Mouse (Mus musculus): ENCODE results near the gene Sar1a.

The Sar1a gene

DNA sequence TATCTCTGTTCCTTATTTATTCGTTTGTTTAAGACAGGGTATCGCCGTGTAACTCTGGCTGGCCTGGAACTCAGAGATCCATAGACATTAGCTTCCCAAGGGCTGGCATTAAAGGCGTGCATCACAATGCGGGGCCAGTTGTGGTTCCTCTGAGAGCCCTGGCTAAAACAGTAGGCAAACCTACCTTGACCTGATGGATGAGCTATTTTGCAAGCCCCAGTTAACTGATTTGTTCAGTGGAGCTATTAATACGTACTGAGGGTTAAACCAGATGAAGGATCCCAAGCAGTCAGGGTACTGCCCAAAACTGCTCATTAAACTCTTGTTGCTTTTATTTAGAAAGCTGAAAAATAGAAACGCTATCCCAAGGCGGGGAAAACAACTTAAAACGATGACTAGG is 554 bp upstream of the Sar1a start:
- no peak for DNase-seq (ENCODE audit: low read depth, low spot score)

GRCm38 (mm10) chr10:61689405-61689804 is 9.3 kb downstream of the Sar1a start:
- no peak for DNase-seq (ENCODE audit: low read depth, low spot score)

DNA sequence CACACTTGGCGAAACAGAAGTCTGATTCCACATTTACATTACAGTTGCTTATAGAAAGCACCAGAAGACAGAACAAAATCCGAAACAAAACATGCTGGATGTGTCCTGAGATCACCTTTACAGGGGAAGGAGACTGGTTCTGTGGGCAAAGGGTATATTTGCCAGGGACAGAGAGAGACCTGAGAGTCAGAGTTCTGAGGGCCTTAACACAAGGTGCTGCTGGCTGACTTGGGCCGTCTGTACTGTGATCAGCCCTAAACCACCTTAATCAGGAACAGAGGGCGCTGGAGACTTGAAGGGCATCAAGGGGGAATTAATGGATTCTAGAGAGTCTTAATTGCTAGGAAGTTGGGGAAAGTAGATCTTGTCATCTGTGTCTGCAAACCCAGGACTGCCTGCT is 13.5 kb downstream of the Sar1a start:
- DNase-seq (ENCODE audit: low read depth, low spot score) = no peak

DNA sequence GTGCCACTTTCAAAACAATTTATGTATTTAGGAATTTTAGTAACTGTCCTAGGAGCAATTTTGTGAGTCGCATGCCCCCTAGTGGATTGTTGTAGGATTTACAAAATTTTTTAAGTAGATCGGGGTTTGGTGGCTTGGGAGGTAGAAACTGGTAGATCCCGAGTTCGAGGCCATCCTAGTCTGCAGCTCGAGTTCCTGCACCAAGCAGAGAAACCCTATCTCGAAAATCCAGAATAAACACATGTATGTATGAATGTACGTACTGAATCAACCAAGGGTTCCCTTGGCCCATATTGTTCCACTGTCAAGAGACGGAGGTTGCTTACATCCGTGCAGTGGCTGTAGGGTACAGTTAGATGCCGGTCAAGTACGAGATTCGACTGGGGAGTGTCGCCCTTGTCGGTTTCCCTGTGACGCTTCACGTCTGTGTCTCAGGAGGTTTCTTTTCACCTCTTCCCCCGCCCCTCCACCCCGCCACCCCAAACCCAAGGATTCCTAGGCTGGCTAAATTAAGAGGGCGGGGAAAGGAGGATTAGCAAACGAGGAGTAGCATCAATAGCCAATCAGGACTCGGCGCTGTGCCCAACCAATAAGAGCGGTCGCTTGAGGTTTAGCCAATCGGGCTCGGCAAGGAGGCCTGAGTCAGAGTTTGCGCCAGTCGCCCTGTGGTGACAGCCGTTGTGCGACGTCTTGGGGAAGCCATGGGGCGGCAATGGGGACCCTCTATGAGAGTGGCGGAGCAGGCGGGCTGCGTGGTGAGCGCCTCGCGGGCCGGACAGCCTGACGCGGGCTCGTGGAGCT is 15.0 kb downstream of the Sar1a start, which contains the start of gene Tysnd1:
Gene Tysnd1, plus strand, starts transcription at position 645 of the 801 bp plus-strand sequence.
- peak; percentile 99 for DNase-seq (ENCODE audit: low read depth, low spot score)

DNA sequence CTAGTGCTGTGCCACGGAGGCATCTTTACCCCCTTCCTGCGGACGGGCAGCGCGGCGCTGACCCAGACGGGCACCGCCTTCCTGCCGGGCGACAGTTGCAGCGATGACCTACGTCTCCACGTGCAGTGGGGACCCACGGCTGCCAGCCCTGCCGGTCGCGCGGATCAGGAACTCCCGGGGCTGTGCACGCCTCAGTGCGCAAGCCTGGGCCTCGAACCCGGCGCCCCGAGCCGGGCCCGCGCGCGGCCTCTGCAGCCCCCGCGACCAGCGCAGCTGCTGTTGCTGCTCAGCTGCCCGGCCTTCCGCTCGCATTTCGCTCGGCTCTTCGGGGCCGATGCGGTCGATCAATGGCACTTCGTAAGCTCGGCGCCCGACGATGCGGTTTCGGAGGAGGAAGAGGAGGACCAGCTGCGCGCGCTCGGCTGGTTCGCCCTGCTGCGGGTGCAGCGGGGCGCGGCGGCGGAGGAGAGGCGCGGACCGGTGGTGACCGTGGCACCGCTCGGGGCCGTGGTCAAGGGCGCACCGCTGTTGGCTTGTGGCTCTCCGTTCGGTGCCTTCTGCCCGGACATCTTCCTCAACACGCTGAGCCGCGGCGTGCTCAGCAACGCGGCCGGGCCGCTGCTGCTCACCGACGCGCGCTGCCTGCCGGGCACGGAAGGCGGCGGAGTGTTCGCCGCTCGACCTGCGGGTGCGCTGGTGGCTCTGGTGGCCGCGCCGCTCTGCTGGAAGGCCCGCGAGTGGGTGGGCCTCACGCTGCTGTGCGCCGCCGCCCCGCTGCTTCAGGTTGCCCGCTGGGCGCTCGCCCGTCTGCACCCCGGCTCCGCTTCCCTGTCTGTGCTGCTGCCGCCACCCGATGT is 15.8 kb downstream of the Sar1a start:
- DNase-seq (ENCODE audit: low read depth, low spot score) = peak; percentile 28

- no peak for DNase-seq (ENCODE audit: low read depth, low spot score)
These were observed 16.4 kb downstream of the Sar1a start for GRCm38 (mm10) chr10:61696560-61696823.

DNA sequence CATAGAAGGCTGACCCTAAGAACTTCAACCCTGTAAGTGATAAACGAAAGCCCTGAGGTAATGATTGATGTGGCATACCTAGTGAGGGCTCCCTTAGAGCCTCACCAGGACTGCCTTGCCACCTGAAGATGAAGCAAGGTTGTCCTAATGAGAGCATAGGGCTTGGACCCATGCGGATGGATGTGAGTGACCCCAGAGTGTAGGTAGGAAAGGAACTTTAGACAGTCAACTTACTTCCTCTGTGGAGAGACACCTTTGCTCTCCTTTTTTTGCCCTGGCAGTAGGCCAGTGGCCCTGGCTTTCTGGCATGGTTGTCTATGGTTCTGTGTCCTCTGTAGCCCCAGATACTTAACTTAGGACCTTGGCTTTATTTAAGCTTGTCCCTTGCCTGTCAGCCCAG is 16.9 kb downstream of the Sar1a start:
- DNase-seq (ENCODE audit: low read depth, low spot score) = no peak

GRCm38 (mm10) chr10:61704663-61705062 is 24.6 kb downstream of the Sar1a start:
- DNase-seq (ENCODE audit: low read depth, low spot score) = no peak

DNA sequence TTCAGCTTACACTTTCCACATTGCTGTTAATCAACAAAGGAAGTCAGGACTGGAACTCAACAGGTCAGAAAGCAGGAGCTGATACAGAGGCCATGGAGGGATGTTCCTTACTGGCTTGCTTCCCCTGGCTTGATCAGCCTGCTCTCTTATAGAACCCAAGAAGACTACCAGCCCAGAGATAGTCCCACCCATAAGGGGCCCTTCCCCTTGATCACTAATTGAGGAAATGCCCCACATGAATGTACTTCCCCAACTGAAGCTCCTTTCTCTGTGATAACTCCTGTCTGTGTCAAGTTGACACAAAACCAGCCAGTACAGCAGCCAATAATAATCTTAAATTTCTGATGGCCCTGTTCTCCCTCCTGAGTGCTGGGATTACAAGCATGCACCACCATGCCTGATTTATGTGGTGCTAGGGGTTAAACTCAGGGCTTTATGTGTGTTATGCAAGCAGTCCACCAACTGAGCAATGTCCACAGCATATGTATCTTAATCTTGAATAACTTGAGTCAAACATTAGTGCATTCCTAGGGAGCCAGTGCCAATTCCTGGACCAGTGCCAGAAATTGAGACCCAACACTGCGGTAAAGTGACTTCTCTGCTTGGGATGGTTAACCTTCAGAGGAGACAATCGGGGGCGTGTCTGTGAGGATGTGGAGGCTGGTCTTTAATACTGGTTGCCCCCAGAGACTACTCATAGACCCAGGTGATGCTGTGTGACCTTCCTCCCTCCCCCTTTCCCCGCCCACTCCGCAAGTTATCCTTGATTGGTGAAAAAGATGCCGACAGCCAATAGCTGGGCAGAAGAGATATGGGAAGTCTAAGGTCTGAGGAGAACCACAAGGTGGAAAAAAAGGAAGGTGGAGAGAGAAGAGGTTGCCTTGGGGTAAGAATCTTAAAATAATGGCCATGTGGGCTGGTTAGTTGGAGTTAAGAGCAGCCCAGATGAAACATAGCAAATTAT is 26.6 kb downstream of the Sar1a start:
- DNase-seq (ENCODE audit: low read depth, low spot score) = no peak

DNA sequence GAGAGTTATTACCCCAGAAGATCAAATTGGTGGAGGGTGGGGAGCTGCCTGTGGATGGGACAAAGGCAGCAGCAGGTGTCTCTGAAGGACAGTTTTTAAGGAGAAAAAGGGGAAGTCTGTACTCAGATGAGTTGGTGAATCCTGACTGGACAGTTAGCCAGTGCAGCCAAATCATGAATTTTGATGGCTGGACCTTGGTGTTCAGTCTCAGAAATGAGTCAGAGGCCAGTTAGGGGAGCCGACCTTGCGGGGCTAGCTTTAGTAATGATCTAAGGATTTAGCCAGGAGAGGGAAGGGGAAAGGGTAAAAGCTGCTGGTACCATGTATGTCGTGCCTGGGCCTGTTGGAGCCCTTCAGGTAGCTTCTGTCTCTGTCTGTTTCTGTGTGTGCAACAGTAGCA is 33.5 kb downstream of the Sar1a start:
- DNase-seq (ENCODE audit: low read depth, low spot score) = no peak

DNA sequence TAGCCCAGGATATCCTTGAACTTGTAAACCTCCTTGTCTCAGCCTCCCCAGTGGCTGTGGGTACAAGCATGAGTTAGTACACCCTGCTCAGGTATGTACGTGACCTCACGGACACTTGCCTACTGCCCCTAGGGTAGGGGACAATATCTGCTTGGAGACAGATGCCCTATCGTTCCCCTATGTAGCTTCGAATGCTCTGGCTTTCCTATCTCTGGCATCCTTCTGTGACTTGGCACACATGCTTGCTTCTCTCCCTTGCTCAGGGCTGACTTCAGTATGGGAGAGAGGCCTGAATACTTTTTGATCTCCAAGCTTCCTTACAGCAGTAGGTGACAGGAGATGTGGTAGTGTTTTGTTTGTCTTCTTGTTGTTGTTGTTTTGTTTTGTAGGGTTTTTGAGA is 34.0 kb downstream of the Sar1a start:
- no peak for DNase-seq (ENCODE audit: low read depth, low spot score)

DNA sequence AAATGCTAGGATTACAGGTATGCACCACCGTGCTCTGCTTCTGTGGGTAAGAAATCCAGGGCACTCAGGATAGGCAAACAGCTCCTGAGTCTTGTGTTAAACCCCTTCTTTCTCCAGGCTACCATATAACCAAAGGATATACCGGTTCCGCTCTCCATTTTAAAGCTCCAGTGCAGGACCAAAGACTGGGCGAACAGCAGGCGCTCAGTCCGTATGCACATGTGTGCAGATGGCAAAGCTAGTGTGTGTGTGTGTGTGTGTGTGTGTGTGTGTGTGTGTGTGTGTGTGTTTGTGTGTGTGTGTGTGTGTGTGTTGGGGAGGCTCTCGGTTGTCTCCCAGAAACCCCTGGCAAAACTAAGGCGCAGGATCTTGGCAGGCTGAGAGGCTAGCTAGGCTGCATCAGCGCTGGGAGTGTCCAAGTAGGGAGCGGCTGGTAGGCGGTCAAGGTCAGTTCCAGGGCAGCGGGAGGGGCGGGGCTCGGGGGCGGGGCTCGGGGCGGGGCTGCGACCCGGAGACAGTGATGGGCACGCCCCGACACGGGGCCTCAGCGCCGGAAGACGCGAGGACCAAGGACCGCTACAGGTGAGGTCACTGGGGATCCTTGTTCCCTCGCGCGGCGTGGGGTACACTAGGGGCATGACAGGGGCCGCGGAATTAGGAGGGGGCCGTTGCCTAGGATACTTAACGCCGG is 34.8 kb downstream of the Sar1a start, which contains the start of gene Aifm2:
Gene Aifm2, plus strand, starts transcription at position 493 of the 691 bp plus-strand sequence.
- DNase-seq (ENCODE audit: low read depth, low spot score) = peak; percentile 75

- DNase-seq (ENCODE audit: low read depth, low spot score) = no peak
These were observed 35.4 kb downstream of the Sar1a start for GRCm38 (mm10) chr10:61715462-61715837.

GRCm38 (mm10) chr10:61715996-61716864 is 36.1 kb downstream of the Sar1a start:
- no peak for DNase-seq (ENCODE audit: low read depth, low spot score)

GRCm38 (mm10) chr10:61717406-61718296 is 37.6 kb downstream of the Sar1a start:
- no peak for DNase-seq (ENCODE audit: low read depth, low spot score)

DNA sequence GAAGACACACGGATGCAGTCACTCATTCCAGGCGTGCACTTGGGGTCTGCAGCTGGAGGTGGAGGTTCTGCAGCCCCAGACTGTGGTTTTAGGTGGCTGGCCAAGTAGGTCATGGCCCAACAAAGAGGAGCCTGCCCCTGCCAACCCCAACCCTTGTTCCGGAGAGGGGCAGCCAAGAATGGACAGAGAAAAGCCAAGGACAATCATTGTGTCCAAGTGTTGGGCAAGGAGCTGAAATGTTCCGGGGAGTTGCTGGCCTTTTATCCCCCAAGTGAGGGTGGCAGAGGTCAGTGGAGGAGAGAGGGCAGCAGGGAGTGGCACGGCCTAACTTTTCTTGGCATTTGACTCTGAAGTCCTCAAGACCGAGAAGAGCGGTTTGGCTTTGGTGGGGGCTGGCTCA is 40.2 kb downstream of the Sar1a start:
- DNase-seq (ENCODE audit: low read depth, low spot score) = no peak

DNA sequence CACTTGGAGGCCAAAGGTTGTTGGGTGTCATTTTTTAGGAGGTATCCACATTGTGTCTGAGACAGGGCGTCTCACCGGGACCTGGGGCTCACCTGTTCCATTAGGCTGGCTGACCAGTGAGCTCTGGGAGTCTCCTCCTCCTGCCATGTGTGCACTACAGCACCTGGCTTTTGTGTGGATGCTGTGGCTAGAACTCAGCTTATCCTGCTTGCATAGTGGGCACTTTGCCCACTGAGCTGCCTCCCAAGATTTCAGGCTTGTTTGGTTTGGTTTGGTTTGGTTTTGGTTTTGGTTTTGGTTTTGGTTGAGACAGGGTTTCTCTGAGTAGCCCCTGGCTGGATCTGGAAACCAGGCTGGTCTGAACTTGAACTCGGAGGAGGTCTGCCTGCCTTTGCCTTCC is 42.1 kb downstream of the Sar1a start:
- no peak for DNase-seq (ENCODE audit: low read depth, low spot score)

DNA sequence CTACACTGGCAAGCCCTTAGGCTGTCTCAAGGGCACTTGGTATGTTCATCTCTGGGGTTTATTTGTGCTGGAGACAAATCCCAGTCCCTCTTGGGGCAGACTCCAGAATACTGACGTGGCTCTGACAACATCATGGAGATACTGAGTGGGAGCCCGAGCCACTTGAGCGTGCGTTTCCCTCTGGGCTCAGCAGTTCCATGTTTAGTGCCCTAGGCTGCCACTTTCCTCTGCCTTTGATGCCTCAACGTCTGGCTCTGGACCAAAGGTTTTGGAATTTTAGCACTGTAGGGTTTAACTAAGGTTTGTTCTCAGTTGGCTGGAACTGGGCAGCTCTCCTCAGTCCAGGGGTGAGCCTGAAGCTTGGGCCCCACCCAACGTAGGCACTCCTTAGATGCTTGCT is 43.2 kb downstream of the Sar1a start:
- no peak for DNase-seq (ENCODE audit: low read depth, low spot score)

DNA sequence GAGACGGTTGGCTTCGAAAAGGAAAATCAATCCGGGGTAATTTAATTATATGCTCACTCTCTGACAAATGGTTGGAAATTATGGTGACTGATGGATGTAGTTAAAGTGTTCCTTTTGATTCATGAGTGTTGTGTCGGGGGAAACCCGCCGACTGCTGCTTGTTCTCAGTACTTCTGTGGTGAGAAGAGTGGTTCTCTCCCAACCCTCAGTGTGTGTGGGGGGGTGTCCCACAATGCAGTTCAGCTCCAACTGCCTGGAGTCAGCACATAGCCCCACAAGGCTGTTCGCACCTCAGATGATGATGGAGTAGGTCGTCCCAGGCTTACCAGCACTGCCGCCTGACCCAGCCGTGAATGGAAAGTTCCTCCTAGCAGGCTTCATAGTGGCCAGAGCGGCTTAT is 49.1 kb downstream of the Sar1a start:
- peak; percentile 34 for DNase-seq (ENCODE audit: low read depth, low spot score)
